Mouse (Mus musculus): ENCODE measurements around the gene Chst11. TPM values are rescaled to one million over a fixed set of nuclear protein-coding genes. Genes with fewer than 3 reads are reported as not detected.

The Chst11 gene
- polyA plus RNA-seq, 1 experiment from 2014 or later = 2.5 TPM

DNA sequence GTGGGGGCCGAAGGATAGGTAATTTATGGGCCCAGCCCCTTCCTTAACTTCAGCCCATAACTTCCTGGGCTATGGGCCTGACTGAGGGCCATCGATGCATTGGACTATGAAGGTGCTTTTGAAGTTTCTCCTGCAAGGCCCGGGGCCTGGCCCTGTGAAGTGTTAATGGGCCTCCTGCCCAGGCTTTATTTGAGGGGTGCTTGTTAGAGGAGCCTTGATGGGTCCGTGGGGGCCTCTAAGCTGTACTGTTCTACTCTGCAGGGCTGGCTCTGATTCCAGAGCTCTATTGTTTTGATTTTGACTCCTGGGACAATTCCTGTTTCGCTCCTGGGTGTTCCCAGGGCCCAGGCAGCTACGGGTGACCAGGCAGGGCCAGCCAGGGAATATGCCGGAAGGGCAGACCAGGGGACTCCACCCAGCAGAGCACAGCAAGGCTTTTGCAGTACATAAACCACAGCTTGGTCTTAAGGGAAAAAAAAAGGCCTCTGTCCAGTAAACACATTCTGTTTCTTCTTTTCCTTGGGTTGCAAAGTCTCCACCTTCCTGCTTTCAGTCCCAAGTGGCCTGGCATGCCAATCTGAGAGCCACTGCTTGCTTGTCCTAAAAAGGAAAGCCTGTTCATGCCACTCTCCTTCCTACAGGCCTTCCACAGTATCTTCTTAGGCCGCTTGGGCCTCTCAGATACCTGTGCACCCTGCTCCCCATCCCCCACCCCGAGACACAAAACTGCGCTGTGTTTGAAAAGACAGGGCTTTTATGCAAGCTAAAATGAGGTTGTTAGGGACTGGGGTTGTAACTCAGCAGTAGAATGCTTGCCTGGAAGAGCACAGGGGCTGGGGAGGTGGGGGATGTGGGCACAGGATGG lies 57.5 kb downstream of the Chst11 start:
- Histone ChIP-seq H3K36me3 (no peaks in the 10 kb centered on the region), H3K4me2 (replicated peaks) (no peak overlapping the region), H3K4me3 (no peak overlapping the region), H3K9ac (peak overlapping the region; percentile 24), H3K4me1 (peaks cover 15% of the 10 kb centered on the region), H3K9me3 (replicated peaks) (no peaks in the 10 kb centered on the region), H3K27me3 (no peaks in the 10 kb centered on the region), H3K27ac (peak overlapping the region; percentile 56)
- WGBS = 25% methylated on average over 10 of the region's 10 CpGs
- 0 out of 2 replicates have a peak, but pooled peaks have one; percentile 24 for ATAC-seq (ENCODE audit: low FRiP score)

DNA sequence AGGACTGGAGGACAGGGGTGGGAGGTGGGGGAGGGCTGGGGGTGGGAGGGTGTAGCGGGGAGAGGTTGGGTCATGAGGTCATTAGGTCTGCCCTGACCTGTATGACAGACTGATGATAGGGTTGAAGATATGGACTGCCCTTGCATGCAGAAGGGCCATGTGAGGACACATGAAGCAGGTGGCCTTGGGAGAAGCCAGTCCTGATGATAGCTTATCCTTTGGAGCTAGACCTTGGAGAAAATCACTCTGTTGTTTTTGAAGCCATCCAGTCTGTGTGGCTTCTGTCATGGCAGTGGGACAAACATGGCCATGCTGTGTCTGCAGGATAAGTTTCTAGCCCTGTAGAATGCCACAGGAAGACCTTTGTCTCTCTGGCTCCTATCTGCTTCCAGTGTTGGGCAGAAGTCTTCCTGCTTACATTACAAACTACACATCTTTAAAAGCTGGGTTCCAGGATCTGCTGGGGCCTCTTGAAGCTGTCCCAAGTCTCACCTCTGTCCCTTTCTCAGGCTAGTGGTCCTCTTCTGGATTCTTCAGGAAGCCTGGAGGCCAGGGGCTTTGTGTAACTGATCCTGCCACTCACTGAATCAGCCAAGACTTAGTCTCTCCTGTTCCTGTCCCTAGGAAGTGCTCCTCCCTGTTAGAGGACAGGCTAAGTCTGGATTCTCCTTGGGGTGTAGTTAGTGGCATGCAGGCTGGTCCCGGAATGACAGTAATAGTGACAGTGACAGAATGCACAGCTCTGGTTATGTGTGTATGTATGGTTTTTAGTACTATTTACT lies 58.4 kb downstream of the Chst11 start:
- no peak overlapping the region for H3K4me2 ChIP-seq (replicated peaks)
- no peaks in the 10 kb centered on the region for H3K9me3 ChIP-seq (replicated peaks)
- ATAC-seq (ENCODE audit: low FRiP score) = 0 out of 2 replicates have a peak, but pooled peaks have one; percentile 44
- H3K4me1 ChIP-seq = peaks cover 16% of the 10 kb centered on the region
- 66% methylated on average over 2 of the region's 2 CpGs for WGBS
- H3K9ac ChIP-seq = no peak overlapping the region
- H3K36me3 ChIP-seq = no peaks in the 10 kb centered on the region
- no peak overlapping the region for H3K4me3 ChIP-seq
- 0 out of 2 replicates have a peak overlapping the region, but pooled peaks have one; percentile 56 for H3K27ac ChIP-seq
- no peaks in the 10 kb centered on the region for H3K27me3 ChIP-seq

DNA sequence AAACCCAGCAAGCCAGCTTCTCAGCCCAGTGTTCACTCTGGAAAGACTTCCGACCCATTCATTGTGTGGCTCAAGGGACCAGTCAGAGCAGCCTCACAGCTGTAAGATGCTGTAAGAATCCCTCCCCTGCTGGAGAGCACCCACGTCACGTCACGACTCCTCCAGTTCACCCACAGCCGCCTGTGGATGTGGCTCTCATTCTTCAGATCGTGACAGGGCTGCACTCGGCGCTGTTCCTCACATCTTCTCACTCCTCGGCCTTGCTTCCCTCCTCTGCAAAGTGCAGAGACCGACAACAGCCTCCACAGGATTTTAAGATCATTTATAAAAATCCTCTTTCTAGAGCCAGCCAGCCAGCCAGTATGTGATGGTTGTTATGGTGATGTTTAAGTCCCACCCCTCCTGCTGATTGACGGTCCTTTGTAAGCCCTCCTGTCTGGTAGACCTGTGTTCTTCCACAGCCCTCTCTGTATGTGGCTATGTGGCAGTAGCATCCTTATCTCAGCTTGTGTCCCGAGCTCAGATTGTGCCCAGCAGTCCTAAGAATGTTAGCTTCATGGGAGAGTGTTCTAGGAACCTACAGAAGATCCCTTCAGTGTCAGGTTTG lies 64.0 kb downstream of the Chst11 start:
- no peaks in the 10 kb centered on the region for H3K9me3 ChIP-seq (replicated peaks)
- H3K4me2 ChIP-seq (replicated peaks) = no peak overlapping the region
- H3K9ac ChIP-seq = no peak overlapping the region
- peaks cover 10% of the 10 kb centered on the region for H3K4me1 ChIP-seq
- H3K27ac ChIP-seq = peak overlapping the region; percentile 66
- H3K4me3 ChIP-seq = no peak overlapping the region
- ATAC-seq (ENCODE audit: low FRiP score) = peak; percentile 65
- WGBS = 53% methylated on average over 12 of the region's 12 CpGs
- no peaks in the 10 kb centered on the region for H3K36me3 ChIP-seq
- H3K27me3 ChIP-seq = no peaks in the 10 kb centered on the region

DNA sequence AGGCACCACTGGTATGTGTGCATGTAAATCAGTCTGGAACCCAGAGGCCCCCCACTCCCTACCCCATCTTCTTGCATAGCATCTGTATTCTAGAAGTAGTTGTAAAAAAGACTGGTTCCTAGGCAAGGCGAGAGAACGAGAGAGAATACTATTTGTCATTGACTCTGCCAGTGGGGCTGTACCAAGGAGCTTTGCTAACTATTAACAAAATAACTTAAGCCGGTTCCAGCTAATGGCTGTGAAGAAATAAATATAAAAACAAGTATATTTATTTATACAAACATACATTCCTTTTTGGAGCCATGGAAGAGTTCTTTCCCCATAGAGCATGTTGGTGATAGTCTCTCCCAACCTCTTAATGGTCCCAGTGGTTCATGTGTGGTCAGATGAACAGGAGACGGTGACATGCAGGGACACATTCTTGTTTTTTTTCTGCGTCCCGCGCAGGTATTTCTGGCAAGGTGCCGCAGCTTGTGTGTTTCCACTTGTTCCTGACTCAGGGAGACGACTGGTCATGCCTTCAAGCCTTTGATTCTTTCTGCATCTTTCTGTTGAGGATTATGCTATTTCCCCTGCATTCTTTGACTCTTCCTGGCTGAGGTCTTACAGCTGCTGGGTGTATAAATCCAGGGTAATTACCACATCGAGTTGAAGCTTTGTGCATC lies 68.7 kb downstream of the Chst11 start:
- no peak for ATAC-seq (ENCODE audit: low FRiP score)
- Histone ChIP-seq H3K4me1 (peaks cover 8% of the 10 kb centered on the region), H3K4me3 (no peak overlapping the region), H3K9ac (no peak overlapping the region), H3K27me3 (no peaks in the 10 kb centered on the region), H3K36me3 (no peaks in the 10 kb centered on the region), H3K4me2 (replicated peaks) (no peak overlapping the region), H3K9me3 (replicated peaks) (no peaks in the 10 kb centered on the region), H3K27ac (no peak overlapping the region)
- WGBS = 88% methylated on average over 10 of the region's 10 CpGs

DNA sequence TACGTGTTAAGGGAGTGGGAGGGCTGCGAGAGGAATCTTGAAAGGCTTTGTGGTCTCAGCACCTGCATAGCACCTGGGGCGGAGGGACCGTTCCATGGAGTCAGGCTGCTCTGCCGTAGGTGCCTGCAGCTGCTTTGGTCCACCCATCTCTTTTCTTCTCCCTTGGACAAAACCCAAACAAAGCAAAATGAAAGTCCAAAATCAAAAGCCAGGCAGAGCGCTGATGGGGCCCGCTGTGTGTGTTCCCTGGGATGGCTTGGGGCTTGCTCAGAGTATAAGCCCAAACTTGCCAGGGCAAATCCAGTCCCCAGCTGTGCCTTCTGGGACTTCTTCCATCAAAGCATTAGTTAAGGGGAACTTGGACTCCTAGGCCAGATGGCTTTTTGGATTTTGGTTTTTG lies 71.0 kb downstream of the Chst11 start:
- H3K9me3 ChIP-seq (replicated peaks) = no peaks in the 10 kb centered on the region
- WGBS = 77% methylated on average over 7 of the region's 7 CpGs
- H3K27ac ChIP-seq = no peak overlapping the region
- no peaks in the 10 kb centered on the region for H3K27me3 ChIP-seq
- H3K4me1 ChIP-seq = peaks cover 10% of the 10 kb centered on the region; the same call in 1 of the 2 replicates
- no peaks in the 10 kb centered on the region; the same call in 1 of the 2 replicates for H3K36me3 ChIP-seq
- no peak overlapping the region for H3K4me3 ChIP-seq
- no peak overlapping the region for H3K9ac ChIP-seq
- no peak overlapping the region for H3K4me2 ChIP-seq (replicated peaks)
- ATAC-seq (ENCODE audit: low FRiP score) = no peak

DNA sequence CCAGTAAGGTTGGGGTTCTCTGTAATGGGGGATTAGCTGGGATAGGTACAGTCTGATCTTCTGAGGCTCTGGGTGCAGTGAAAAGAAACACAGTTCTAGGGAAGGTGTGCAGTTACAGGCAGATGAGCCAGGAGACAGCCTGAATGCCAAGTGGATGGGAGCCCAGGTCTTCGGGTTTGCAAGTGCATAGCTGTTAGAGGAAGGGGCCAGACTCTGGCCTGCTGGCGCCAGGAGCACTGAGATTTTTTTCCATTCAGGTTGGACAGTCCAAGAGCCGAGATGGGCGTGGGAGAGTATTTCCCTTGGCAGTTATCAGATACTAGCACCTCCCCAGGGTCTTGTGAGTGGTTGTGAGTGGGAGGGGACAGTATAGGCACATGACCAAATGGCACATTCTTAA lies 71.6 kb downstream of the Chst11 start:
- no peak overlapping the region for H3K4me2 ChIP-seq (replicated peaks)

DNA sequence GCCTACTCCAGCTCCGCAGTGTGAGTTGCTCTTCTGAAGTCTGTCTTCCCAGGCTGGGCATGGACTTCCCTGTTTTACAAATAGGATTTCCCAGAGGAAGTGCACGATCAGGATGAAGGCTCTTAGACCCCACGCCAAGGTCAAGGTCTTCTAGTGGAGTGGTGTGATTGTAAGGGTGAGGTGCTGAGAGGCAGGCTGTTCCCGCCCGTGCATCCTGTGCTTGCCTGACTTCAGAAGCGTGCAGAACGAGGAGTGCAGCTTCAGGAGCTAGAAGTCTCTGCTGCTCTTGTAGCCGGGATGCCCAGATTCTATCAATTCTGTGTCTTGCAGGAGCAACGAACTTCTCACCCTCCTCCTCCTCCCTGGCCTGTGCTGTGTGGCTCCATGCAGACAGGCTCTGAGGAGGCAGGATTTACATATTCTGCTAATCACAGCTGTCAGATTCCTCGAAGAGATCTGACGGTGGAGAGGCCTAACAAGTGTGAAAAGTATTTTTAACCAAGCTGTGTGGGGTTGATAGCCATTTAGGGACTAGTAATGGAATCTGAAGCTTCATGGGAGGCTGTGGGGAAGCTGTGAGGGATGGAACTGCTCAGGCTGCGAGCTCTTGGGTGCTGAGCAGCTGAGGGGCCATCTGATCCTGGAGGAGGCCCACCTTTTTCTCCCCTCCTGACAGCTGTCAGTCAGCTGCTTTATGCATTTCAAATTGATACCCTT lies 74.9 kb downstream of the Chst11 start:
- 46% methylated on average over 12 of the region's 12 CpGs for WGBS
- Histone ChIP-seq H3K9ac (no peak overlapping the region), H3K9me3 (replicated peaks) (no peaks in the 10 kb centered on the region), H3K4me2 (replicated peaks) (no peak overlapping the region), H3K27me3 (no peaks in the 10 kb centered on the region), H3K36me3 (no peaks in the 10 kb centered on the region; the same call in 1 of the 2 replicates), H3K4me3 (no peak overlapping the region), H3K27ac (no peak overlapping the region), H3K4me1 (peaks cover 10% of the 10 kb centered on the region; the same call in 1 of the 2 replicates)
- ATAC-seq (ENCODE audit: low FRiP score) = no peak

More for the DNA sequence above, 71.6 kb downstream of the Chst11 start:
- Histone ChIP-seq H3K9me3 (replicated peaks) (no peaks in the 10 kb centered on the region), H3K27me3 (no peaks in the 10 kb centered on the region), H3K4me3 (no peak overlapping the region), H3K27ac (no peak overlapping the region), H3K9ac (no peak overlapping the region), H3K4me1 (peaks cover 10% of the 10 kb centered on the region; the same call in 1 of the 2 replicates), H3K36me3 (no peaks in the 10 kb centered on the region; the same call in 1 of the 2 replicates)
- 83% methylated on average over 4 of the region's 4 CpGs for WGBS
- ATAC-seq (ENCODE audit: low FRiP score) = no peak

DNA sequence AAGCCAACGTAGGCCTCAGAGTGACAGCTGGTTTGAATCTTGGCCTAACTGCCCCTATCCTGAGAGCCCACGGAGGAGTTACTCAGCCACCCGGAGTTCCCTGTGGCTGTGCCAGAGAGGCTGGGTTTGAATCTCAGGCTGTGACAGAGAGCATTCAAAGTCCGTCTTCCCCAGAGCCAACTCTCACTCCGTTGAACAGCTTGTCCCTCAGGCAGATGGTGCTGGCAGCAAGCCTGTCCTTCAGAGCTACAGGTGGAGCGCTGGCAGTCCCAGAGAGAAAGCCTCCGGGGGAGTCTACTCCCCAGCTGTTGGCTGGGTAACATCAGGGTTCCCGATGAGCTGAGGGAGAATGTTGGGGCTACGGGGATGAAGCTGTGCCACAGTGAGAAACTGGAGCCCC lies 77.0 kb downstream of the Chst11 start:
- WGBS = 81% methylated on average over 9 of the region's 9 CpGs
- no peak overlapping the region for H3K4me3 ChIP-seq
- H3K27me3 ChIP-seq = no peaks in the 10 kb centered on the region
- no peaks in the 10 kb centered on the region; the same call in 1 of the 2 replicates for H3K36me3 ChIP-seq
- no peak overlapping the region for H3K27ac ChIP-seq
- no peaks in the 10 kb centered on the region for H3K9me3 ChIP-seq (replicated peaks)
- no peak overlapping the region for H3K4me2 ChIP-seq (replicated peaks)
- H3K4me1 ChIP-seq = peaks cover 10% of the 10 kb centered on the region; the same call in 1 of the 2 replicates
- no peak for ATAC-seq (ENCODE audit: low FRiP score)
- no peak overlapping the region for H3K9ac ChIP-seq

DNA sequence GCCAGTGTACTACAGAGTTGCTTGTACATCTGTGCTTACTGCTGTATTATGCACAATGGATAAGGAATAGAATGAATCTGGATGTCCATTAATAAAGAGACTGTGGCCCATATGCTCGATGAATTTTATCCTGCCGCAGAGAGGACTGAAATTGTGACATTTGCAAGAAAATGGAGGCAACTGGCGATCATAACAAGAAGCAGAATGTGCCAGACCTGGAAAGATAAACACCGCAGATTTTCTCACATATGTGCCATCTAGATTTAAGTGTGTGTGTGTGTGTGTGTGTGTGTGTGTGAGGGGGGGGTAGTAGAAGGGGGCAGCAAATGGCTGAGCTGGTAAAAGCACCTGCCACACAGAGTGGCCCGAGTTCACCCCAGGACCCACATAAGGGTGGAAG lies 79.5 kb downstream of the Chst11 start:
- peaks cover 5% of the 10 kb centered on the region; the same call in 1 of the 2 replicates for H3K4me1 ChIP-seq
- H3K27ac ChIP-seq = no peak overlapping the region
- no peaks in the 10 kb centered on the region; the same call in 1 of the 2 replicates for H3K36me3 ChIP-seq
- H3K4me2 ChIP-seq (replicated peaks) = no peak overlapping the region
- no peaks in the 10 kb centered on the region for H3K9me3 ChIP-seq (replicated peaks)
- ATAC-seq (ENCODE audit: low FRiP score) = no peak
- 94% methylated on average over 5 of the region's 5 CpGs for WGBS
- H3K4me3 ChIP-seq = no peak overlapping the region
- no peaks in the 10 kb centered on the region for H3K27me3 ChIP-seq
- no peak overlapping the region for H3K9ac ChIP-seq

DNA sequence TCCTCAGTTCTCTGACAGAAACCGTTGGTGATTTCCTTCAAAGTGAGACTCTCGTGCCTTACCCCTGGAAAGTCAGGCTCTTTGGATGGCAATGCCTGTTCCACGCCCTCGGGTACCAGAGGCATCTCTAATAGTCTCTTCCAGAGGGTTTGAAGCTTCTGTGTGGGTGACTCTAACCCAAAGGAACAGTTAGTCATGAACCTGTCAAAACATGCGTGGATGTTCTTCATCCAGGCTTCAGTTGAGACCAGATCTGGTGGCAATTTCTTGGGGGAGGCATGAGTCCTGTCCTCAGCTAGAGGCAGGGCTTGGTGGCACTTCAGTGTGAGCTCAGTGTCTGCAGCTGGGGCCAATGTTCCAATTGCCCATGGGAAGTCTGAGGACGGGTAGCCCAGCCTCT lies 80.9 kb downstream of the Chst11 start:
- Histone ChIP-seq H3K9ac (no peak overlapping the region), H3K36me3 (no peaks in the 10 kb centered on the region; the same call in 1 of the 2 replicates), H3K4me1 (peaks cover 4% of the 10 kb centered on the region; the same call in 1 of the 2 replicates), H3K4me3 (no peak overlapping the region), H3K4me2 (replicated peaks) (no peak overlapping the region), H3K27me3 (no peaks in the 10 kb centered on the region), H3K9me3 (replicated peaks) (no peaks in the 10 kb centered on the region), H3K27ac (no peak overlapping the region)
- no peak for ATAC-seq (ENCODE audit: low FRiP score)
- WGBS = 71% methylated on average over 6 of the region's 6 CpGs

DNA sequence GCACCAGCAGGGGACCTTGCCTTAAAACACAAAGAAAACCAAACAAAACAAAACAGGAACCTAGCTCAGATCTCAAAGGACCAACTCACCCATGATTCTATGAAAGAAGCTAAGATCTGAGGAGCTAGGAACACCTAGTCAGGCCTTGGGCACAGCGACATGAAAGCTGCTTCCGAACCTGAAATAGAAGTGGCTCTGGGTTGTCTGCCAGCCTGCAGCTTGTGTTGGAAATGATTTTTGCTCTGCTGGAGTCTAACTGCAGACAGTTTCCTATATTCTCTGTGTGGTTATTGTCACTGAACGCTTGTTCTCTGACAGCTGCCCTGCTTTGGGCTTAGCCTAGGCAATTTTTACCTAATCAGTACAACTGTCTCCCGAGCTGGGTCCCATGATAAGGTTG lies 82.0 kb downstream of the Chst11 start:
- Histone ChIP-seq H3K4me3 (no peak overlapping the region), H3K9me3 (replicated peaks) (no peaks in the 10 kb centered on the region), H3K4me1 (peaks cover 4% of the 10 kb centered on the region; the same call in 1 of the 2 replicates), H3K36me3 (no peaks in the 10 kb centered on the region), H3K27me3 (no peaks in the 10 kb centered on the region), H3K4me2 (replicated peaks) (no peak overlapping the region), H3K9ac (no peak overlapping the region), H3K27ac (no peak overlapping the region)
- ATAC-seq (ENCODE audit: low FRiP score) = no peak
- 82% methylated on average over 4 of the region's 4 CpGs for WGBS
